Mouse (Mus musculus) embryonic facial prominence, embryonic 15.5 days (tissue): ENCODE measurements around the gene Asb2. TPM values are rescaled to one million over a fixed set of nuclear protein-coding genes. Genes with fewer than 3 reads are reported as not detected.
A peak's percentile ranks its signal among the peaks of the same experiment; 100 is the strongest.

Experiments used
- ATAC-seq: fragments of 200-750 bp; cut with Nextera tagmentation; 2 replicates; pipeline ENCODE4 v1.8.0; 2017; ENCODE audit warnings: low read depth, moderate TSS enrichment; ENCODE audit not compliant: insufficient number of reproducible peaks, low FRiP score, low TSS enrichment
- H3K27ac ChIP-seq: fragments of 300-500 bp; sonication (generic); replicated peaks from 2 replicates; pipeline ENCODE4 v1.5.1; 2015; ENCODE audit warnings: mild to moderate bottlenecking, inconsistent platforms
- H3K27me3 ChIP-seq: fragments of 300-500 bp; sonication (generic); 2 replicates; pipeline ENCODE4 v1.6.1; 2015; ENCODE audit warnings: inconsistent platforms
- H3K36me3 ChIP-seq: fragments of 300-500 bp; sonication (generic); 2 replicates; pipeline ENCODE4 v1.6.1; 2015; ENCODE audit warnings: mild to moderate bottlenecking, inconsistent platforms
- H3K4me1 ChIP-seq: fragments of 300-500 bp; sonication (generic); 2 replicates; pipeline ENCODE4 v1.6.1; 2015; ENCODE audit warnings: inconsistent platforms
- H3K4me2 ChIP-seq: fragments of 300-500 bp; sonication (generic); replicated peaks from 2 replicates; pipeline ENCODE4 v1.6.1; 2015; ENCODE audit warnings: mild to moderate bottlenecking, inconsistent platforms
- H3K4me3 ChIP-seq: fragments of 300-500 bp; sonication (generic); replicated peaks from 2 replicates; pipeline ENCODE4 v1.5.1; 2015; ENCODE audit warnings: mild to moderate bottlenecking, inconsistent platforms
- H3K9ac ChIP-seq: fragments of 300-500 bp; sonication (generic); 2 replicates; pipeline ENCODE4 v1.6.1; 2015; ENCODE audit warnings: inconsistent platforms
- H3K9me3 ChIP-seq: fragments of 300-500 bp; sonication (generic); replicated peaks from 2 replicates; pipeline ENCODE4 v1.6.1; 2016; ENCODE audit warnings: inconsistent platforms
- WGBS: fragments of 180-500 bp; shearing (Covaris S2); methylation state at CpG from one replicate; pipeline ENCODE4 v1.1.7; 2015; 5-methylcytosine and 5-hydroxymethylcytosine counted together
- polyA plus RNA-seq: library from polyadenylated mRNA; unstranded; fragments of >200 nt; fragmentation: Nextera tagmentation; extraction: Ambion mirVana; gene quantifications from 2 replicates; pipeline ENCODE4 v1.2.1, GENCODE M21; 2015

Gene Asb2
- polyA plus RNA-seq, 1 experiment from 2014 or later = 7.5 TPM

- Histone ChIP-seq H3K27me3 (no peaks in the 10 kb centered on the region), H3K9me3 (no peaks in the 10 kb centered on the region), H3K4me1 (0 out of 2 replicates have a peak, but pooled peaks cover 3% of the 10 kb centered on the region), H3K9ac (no peak overlapping the region), H3K27ac (0 out of 2 replicates have a peak overlapping the region, but pooled peaks have one; percentile 34), H3K4me3 (no peak overlapping the region), H3K4me2 (no peak overlapping the region), H3K36me3 (no peaks in the 10 kb centered on the region)
- WGBS = 50% methylated on average over 4 of the region's 4 CpGs
- ATAC-seq = peak; percentile 60
Measured at GRCm38 (mm10) chr12:103358951-103359801, 3.4 kb upstream of the Asb2 start.

- 76% methylated on average over 8 of the region's 8 CpGs for WGBS
- no peak for ATAC-seq
Measured at GRCm38 (mm10) chr12:103358216-103358615, 2.4 kb upstream of the Asb2 start.

GRCm38 (mm10) chr12:103356415-103356748, 581 bp upstream of the Asb2 start:
- no peaks in the 10 kb centered on the region for H3K9me3 ChIP-seq
- no peak overlapping the region for H3K4me2 ChIP-seq
- no peak overlapping the region for H3K4me3 ChIP-seq
- H3K36me3 ChIP-seq = no peaks in the 10 kb centered on the region
- H3K4me1 ChIP-seq = 0 out of 2 replicates have a peak, but pooled peaks cover 3% of the 10 kb centered on the region
- H3K9ac ChIP-seq = no peak overlapping the region
- no peak for ATAC-seq
- H3K27ac ChIP-seq = no peak overlapping the region
- H3K27me3 ChIP-seq = no peaks in the 10 kb centered on the region
- 89% methylated on average over 4 of the region's 4 CpGs for WGBS

More at GRCm38 (mm10) chr12:103358216-103358615, 2.4 kb upstream of the Asb2 start:
- Histone ChIP-seq H3K27me3 (no peaks in the 10 kb centered on the region), H3K4me3 (no peak overlapping the region), H3K9me3 (no peaks in the 10 kb centered on the region), H3K9ac (no peak overlapping the region), H3K27ac (no peak overlapping the region), H3K36me3 (no peaks in the 10 kb centered on the region), H3K4me2 (no peak overlapping the region), H3K4me1 (0 out of 2 replicates have a peak, but pooled peaks cover 3% of the 10 kb centered on the region)

DNA sequence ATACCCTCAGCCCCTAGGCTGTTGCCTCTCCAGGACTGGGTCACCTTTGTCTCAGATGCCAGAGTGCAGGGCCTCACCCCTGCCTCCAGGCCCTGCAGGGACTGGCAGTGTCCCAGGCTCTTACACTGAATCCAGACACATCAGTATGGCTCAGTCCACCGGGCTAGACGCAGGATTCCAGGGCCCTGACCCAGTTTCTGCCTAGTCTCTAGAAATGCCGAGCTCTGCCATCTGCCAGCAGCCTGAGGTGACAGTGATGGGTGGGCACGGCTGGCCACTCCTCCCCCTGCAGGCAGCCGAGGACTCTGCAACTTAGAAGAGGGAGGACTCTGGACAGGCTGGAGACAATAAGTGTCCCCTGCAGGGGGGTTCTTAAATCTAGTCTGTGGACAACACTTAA, 2.3 kb downstream of the Asb2 start:
- Histone ChIP-seq H3K9ac (no peak overlapping the region), H3K4me2 (no peak overlapping the region), H3K9me3 (no peaks in the 10 kb centered on the region), H3K27ac (no peak overlapping the region), H3K36me3 (no peaks in the 10 kb centered on the region), H3K4me3 (no peak overlapping the region), H3K27me3 (no peaks in the 10 kb centered on the region), H3K4me1 (no peaks in the 10 kb centered on the region)
- WGBS = 19% methylated on average over 5 of the region's 5 CpGs
- 0 out of 2 replicates have a peak, but pooled peaks have one; percentile 30 for ATAC-seq

DNA sequence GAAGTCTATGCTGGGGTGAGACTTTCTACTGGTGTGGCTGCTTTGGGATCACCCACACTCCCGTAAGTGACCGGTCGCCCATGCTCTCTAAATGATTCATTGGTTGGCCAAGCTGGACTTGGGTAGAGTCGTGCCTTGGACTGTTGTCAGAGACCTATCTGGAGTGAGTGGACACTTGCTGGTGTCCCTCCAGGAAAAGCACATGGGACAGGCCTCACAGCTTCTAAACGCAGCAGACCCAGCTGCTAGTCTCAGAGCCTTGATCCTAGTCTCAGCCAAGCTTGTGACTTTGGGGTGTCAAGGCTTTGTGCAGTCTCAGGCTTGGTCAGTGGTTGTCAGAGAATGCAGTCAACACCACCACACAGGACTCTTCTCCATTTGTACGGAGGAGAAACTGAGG, 3.1 kb downstream of the Asb2 start:
- Histone ChIP-seq H3K9me3 (no peaks in the 10 kb centered on the region), H3K36me3 (no peaks in the 10 kb centered on the region), H3K4me1 (no peaks in the 10 kb centered on the region), H3K9ac (no peak overlapping the region), H3K27ac (no peak overlapping the region), H3K4me3 (no peak overlapping the region), H3K4me2 (no peak overlapping the region), H3K27me3 (no peaks in the 10 kb centered on the region)
- WGBS = 89% methylated on average over 6 of the region's 6 CpGs
- no peak for ATAC-seq

DNA sequence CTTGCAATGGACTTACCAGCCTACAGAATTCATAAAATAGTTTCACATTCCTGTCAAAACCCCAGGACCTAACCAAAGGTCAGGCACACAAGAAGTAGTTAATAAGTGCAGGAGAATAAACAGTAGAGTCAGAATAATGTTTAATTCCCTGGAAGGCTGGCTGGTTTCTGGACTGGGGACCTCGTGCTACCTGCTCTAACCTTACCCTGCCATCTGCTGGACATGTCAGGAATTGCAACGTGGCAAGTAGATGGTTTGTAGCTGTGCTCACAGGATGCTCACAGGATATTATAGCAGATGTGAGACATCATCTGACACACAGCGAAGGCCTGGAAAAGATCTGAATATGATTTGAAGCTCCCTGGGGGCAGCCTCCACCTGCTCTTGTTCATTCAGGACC, 7.3 kb downstream of the Asb2 start:
- no peaks in the 10 kb centered on the region for H3K4me1 ChIP-seq
- no peaks in the 10 kb centered on the region for H3K36me3 ChIP-seq
- H3K9ac ChIP-seq = no peak overlapping the region
- no peak for ATAC-seq
- no peak overlapping the region for H3K4me2 ChIP-seq
- H3K27me3 ChIP-seq = no peaks in the 10 kb centered on the region
- H3K4me3 ChIP-seq = no peak overlapping the region
- H3K27ac ChIP-seq = no peak overlapping the region
- H3K9me3 ChIP-seq = no peaks in the 10 kb centered on the region
- 7% methylated on average over 3 of the region's 3 CpGs for WGBS

GRCm38 (mm10) chr12:103347406-103347805, 8.4 kb downstream of the Asb2 start:
- Histone ChIP-seq H3K4me2 (no peak overlapping the region), H3K4me1 (no peaks in the 10 kb centered on the region), H3K27me3 (no peaks in the 10 kb centered on the region), H3K36me3 (no peaks in the 10 kb centered on the region), H3K27ac (no peak overlapping the region), H3K9me3 (no peaks in the 10 kb centered on the region), H3K4me3 (no peak overlapping the region), H3K9ac (no peak overlapping the region)
- no peak for ATAC-seq
- 48% methylated on average over 5 of the region's 5 CpGs for whole genome bisulfite sequencing

- H3K4me1 ChIP-seq = no peaks in the 10 kb centered on the region
- no peaks in the 10 kb centered on the region for H3K36me3 ChIP-seq
- no peak overlapping the region for H3K9ac ChIP-seq
- H3K4me3 ChIP-seq = no peak overlapping the region
- WGBS = 79% methylated on average over 8 of the region's 8 CpGs
- no peaks in the 10 kb centered on the region for H3K27me3 ChIP-seq
- H3K9me3 ChIP-seq = no peaks in the 10 kb centered on the region
- H3K27ac ChIP-seq = no peak overlapping the region
- H3K4me2 ChIP-seq = no peak overlapping the region
- ATAC-seq = no peak
Measured at GRCm38 (mm10) chr12:103346945-103347344, 8.9 kb downstream of the Asb2 start.

- Histone ChIP-seq H3K9ac (no peak overlapping the region), H3K4me3 (no peak overlapping the region), H3K9me3 (no peaks in the 10 kb centered on the region), H3K27me3 (no peaks in the 10 kb centered on the region), H3K4me1 (no peaks in the 10 kb centered on the region), H3K27ac (no peak overlapping the region), H3K36me3 (no peaks in the 10 kb centered on the region), H3K4me2 (no peak overlapping the region)
- 79% methylated on average over 7 of the region's 7 CpGs for WGBS
- ATAC-seq = no peak
Measured at GRCm38 (mm10) chr12:103344934-103345333, 10.9 kb downstream of the Asb2 start.

GRCm38 (mm10) chr12:103343456-103343855, 12.3 kb downstream of the Asb2 start:
- ATAC-seq = no peak
- Histone ChIP-seq H3K4me1 (no peaks in the 10 kb centered on the region), H3K4me3 (no peak overlapping the region), H3K27me3 (no peaks in the 10 kb centered on the region), H3K4me2 (no peak overlapping the region), H3K9me3 (no peaks in the 10 kb centered on the region), H3K9ac (no peak overlapping the region), H3K36me3 (no peaks in the 10 kb centered on the region), H3K27ac (no peak overlapping the region)
- 70% methylated on average over 8 of the region's 8 CpGs for WGBS

GRCm38 (mm10) chr12:103341212-103341611, 14.6 kb downstream of the Asb2 start:
- no peak for ATAC-seq
- Histone ChIP-seq H3K27me3 (no peaks in the 10 kb centered on the region), H3K9ac (no peak overlapping the region), H3K4me3 (no peak overlapping the region), H3K27ac (no peak overlapping the region), H3K4me1 (no peaks in the 10 kb centered on the region), H3K4me2 (no peak overlapping the region), H3K36me3 (no peaks in the 10 kb centered on the region), H3K9me3 (no peaks in the 10 kb centered on the region)
- 84% methylated on average over 5 of the region's 5 CpGs for WGBS
